Mouse (Mus musculus) megakaryocyte, embryonic 14.5 days (primary cell): ENCODE data around the gene Syt1.

Source experiments
- FLI1 ChIP-seq: IDR thresholded peaks from 2 replicates; pipeline ENCODE4 v1.6.1; 2012; ENCODE audit warnings: low read length, inconsistent platforms, mixed read lengths
- GATA1 ChIP-seq: IDR thresholded peaks from 3 replicates; pipeline ENCODE4 v1.6.1; 2012; ENCODE audit warnings: mixed read lengths, low read length, inconsistent platforms, borderline replicate concordance

DNA sequence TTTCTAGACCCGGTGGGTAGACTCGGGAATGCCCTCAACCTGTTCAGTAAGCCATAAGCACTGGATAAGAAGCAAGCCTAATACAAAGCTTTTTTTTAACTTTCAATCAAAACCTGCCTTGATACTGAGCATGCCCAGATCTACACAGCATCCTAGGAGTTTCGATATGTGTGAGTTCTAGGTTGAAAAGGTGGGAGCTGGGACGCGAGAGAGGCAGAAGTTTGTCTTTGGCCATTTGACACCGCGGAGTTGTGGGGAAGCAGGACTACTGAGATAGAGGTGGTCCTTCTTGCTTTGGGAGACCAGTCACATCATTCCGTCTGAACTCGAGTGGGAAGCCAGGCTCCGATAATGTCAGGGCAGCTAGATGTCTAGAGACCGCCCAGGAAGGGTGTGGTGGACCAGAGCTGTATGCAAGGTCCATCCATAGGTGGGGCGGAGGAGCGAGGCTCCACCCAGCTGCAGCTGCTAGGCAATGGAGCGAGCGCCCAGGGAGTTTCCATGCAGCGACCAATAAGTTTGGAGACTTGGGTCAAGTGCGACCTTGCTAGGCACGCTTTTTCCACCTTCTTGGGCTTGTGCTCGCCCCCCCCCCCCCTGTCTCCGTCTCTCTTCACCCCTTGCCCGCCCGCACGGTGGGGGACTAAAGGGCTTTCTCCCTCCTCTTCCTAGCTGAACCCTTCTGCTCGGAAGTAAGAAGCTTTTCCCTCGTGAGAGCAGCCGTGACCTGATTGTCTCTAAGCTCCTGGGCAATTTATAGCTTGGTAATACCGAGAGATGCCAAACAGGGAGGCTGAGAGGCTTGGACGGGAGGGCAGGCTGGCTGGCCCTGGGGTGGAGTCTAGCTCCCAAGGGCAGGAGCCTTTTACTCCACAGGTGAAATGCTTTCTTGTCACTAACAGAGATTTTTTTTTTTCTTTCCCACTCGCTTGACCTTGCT lies 714 bp upstream of the Syt1 start:
- no peak for TF ChIP-seq GATA1
- TF ChIP-seq FLI1: no peak
